Mouse (Mus musculus) small intestine, adult 2 months (tissue): ENCODE data around the gene Acp5. TPM values are rescaled to one million over a fixed set of nuclear protein-coding genes. Genes with fewer than 3 reads are reported as not detected.
A peak's percentile ranks its signal among the peaks of the same experiment; 100 is the strongest.

Experiments used
- H3K27ac ChIP-seq: fragments of 200-500 bp; 2 replicates; pipeline ENCODE4 v1.5.1; 2012; ENCODE audit warnings: low read depth, low read length, control low read depth, inconsistent platforms; ENCODE audit not compliant: insufficient read depth
- H3K27me3 ChIP-seq: fragments of 200-500 bp; 2 replicates; pipeline ENCODE4 v1.6.1; 2012; ENCODE audit warnings: mild to moderate bottlenecking, moderate library complexity, low read length, inconsistent platforms; ENCODE audit not compliant: control insufficient read depth, insufficient read depth
- H3K36me3 ChIP-seq: fragments of 200-500 bp; 2 replicates; pipeline ENCODE4 v1.6.1; 2012; ENCODE audit warnings: mild to moderate bottlenecking, low read length, control low read depth, inconsistent platforms; ENCODE audit not compliant: control insufficient read depth, insufficient read depth
- H3K4me1 ChIP-seq: fragments of 200-500 bp; 2 replicates; pipeline ENCODE4 v1.6.1; 2012; ENCODE audit warnings: low read length, inconsistent platforms, mixed read lengths; ENCODE audit not compliant: control insufficient read depth, insufficient read depth, insufficient read length
- H3K4me3 ChIP-seq: fragments of 200-500 bp; 2 replicates; pipeline ENCODE4 v1.5.1; 2012; ENCODE audit warnings: low read depth, mild to moderate bottlenecking, control low read depth, inconsistent platforms, low read length, moderate library complexity
- CTCF ChIP-seq: fragments of 200-500 bp; IDR thresholded peaks from 2 replicates; pipeline ENCODE4 v1.5.1; 2012; ENCODE audit warnings: low read depth, mild to moderate bottlenecking, control low read depth, inconsistent platforms, low read length, moderate library complexity, mixed read lengths; ENCODE audit not compliant: insufficient replicate concordance, insufficient read length; ENCODE audit errors: extremely low read depth
- POLR2A ChIP-seq: fragments of 200-500 bp; IDR thresholded peaks from 2 replicates; pipeline ENCODE4 v1.6.1; 2012; ENCODE audit warnings: low read depth, mild to moderate bottlenecking, control low read depth, inconsistent platforms, low read length, moderate library complexity
- WGBS: fragments of 180-500 bp; shearing (Covaris S2); methylation state at CpG from one replicate; pipeline ENCODE4 v1.1.7; 2018; 5-methylcytosine and 5-hydroxymethylcytosine counted together
- polyA plus RNA-seq: library from polyadenylated mRNA; depleted of rRNA; stranded (reverse); fragments of >200 nt; gene quantifications from 2 replicates; pipeline ENCODE4 v1.2.3, GENCODE M21; 2012; rRNA removed

Acp5 gene
- 128 and 203 TPM in 2 replicates for polyA plus RNA-seq

GRCm38 (mm10) chr9:22135644-22136390 is at the start of gene Acp5:
Acp5 (minus strand) TSS chr9:22135711.
- TF ChIP-seq CTCF (no peak), POLR2A (no peak)
- Histone ChIP-seq H3K4me3 (no peak within 1 kb of the TSS), H3K36me3 (no peaks in the 10 kb centered on the region), H3K27me3 (no peaks in the 10 kb centered on the region), H3K27ac (no peak within 1 kb of the TSS), H3K4me1 (peaks cover 27% of the 10 kb centered on the region)
- 45% methylated on average over 7 of the region's 7 CpGs for WGBS

DNA sequence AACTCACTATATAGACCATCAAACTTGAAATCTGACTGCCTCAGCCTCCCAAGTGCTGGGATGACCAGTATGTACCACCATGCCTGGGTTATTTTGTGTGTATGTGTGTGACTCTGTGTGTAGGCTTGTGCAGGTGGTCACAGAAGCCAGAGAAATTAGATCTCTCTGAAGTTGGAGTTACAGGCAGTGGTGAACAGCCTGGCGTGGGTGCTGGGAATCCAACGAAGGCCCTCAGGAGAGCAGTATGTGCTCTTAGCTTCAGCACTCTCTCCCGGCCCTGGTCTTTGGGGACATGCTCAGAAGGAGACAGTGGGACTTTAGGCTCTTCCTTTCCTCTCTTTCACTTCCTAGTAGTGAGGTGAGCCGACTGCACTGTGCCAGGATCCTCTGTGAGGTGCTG is 36.8 kb upstream of the Acp5 start:
- Histone ChIP-seq H3K4me1 (no peaks in the 10 kb centered on the region), H3K27me3 (no peaks in the 10 kb centered on the region), H3K36me3 (no peaks in the 10 kb centered on the region), H3K4me3 (no peak overlapping the region), H3K27ac (no peak overlapping the region)
- TF ChIP-seq CTCF, result no peak
- no peak for TF ChIP-seq POLR2A
- WGBS, result 91% methylated on average over 4 of the region's 4 CpGs

DNA sequence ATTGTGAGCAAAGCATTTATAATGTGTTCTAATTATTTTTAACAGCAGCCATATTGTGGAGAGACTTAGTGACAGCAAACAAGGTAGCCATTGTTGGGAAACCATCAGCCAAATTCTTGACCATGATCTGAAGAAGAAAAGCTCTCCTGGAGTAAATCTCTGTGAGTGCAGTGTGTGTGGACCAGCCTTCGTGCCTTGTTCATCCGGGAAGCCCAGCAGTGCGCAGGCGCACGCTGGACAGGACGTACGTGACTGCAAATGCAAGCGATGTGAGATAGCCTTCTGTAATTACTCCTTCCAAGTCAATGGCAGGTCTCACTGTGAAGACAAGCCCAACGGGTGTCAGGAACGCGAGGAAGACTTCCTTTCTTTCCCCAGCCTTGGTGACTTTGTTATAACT is 33.8 kb upstream of the Acp5 start:
- Histone ChIP-seq H3K4me1 (peaks cover 4% of the 10 kb centered on the region; the same call in 1 of the 2 replicates), H3K36me3 (no peaks in the 10 kb centered on the region), H3K4me3 (no peak overlapping the region), H3K27me3 (no peaks in the 10 kb centered on the region), H3K27ac (no peak overlapping the region)
- 95% methylated on average over 11 of the region's 11 CpGs for WGBS
- TF ChIP-seq POLR2A (no peak), CTCF (no peak)

DNA sequence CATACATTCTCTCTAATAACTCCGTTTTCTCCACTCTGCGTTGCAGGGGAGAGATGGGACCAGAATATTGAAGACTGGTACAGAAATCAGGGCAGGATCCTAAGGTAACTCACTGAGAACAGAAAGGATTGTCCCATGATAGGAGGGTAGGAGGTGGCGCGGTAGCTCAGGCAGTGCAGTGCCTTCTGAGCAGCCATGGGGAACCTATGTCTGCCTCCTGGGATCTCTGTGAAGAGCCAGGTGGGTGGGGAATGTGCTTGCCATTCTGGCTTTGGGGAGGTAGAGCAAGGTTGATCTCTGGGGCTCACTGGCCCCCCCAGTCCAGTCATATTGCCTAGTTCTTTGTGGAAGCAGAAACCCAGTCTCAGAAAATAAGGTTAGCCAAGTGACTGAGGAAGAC is 32.2 kb upstream of the Acp5 start:
- Histone ChIP-seq H3K27ac (no peak overlapping the region), H3K36me3 (no peaks in the 10 kb centered on the region), H3K4me3 (no peak overlapping the region), H3K4me1 (peaks cover 4% of the 10 kb centered on the region; the same call in 1 of the 2 replicates), H3K27me3 (no peaks in the 10 kb centered on the region)
- TF ChIP-seq POLR2A (no peak), CTCF (no peak)
- 97% methylated on average over 4 of the region's 4 CpGs for WGBS

- no peaks in the 10 kb centered on the region for H3K27me3 ChIP-seq
- no peaks in the 10 kb centered on the region for H3K36me3 ChIP-seq
- H3K4me1 ChIP-seq, result peaks cover 9% of the 10 kb centered on the region
- WGBS, result 90% methylated on average over 10 of the region's 10 CpGs
- TF ChIP-seq POLR2A (no peak), CTCF (no peak)
- H3K27ac ChIP-seq, result no peak overlapping the region
- H3K4me3 ChIP-seq, result no peak overlapping the region
Measured at GRCm38 (mm10) chr9:22166686-22167085, 31.2 kb upstream of the Acp5 start.

DNA sequence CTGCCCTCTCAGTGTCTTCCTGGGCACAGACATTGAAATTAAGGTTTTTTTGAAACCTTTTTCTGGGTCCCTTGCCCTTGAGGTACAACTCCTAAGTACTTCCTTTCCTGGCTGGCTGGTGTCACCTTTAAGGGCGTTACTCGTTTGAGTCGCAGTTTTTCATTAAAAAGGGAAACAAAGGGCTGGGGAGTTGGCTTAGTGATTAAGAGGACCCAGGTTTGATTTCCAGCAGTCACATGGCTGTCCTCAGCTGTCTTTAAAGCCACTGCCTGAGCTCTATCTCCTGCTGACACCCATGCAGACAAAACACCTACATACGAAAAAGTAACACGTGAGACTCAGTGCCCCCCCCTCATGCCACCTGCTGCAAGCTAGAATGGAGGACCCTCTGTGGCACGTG is 30.5 kb upstream of the Acp5 start:
- 73% methylated on average over 6 of the region's 6 CpGs for whole genome bisulfite sequencing
- TF ChIP-seq POLR2A, result no peak
- TF ChIP-seq CTCF, result no peak
- Histone ChIP-seq H3K4me3 (no peak overlapping the region), H3K27ac (no peak overlapping the region), H3K27me3 (no peaks in the 10 kb centered on the region), H3K36me3 (no peaks in the 10 kb centered on the region), H3K4me1 (peaks cover 14% of the 10 kb centered on the region)

- Histone ChIP-seq H3K27me3 (no peaks in the 10 kb centered on the region), H3K36me3 (no peaks in the 10 kb centered on the region), H3K4me3 (peak overlapping the region; percentile 79), H3K27ac (no peak overlapping the region), H3K4me1 (peaks cover 14% of the 10 kb centered on the region)
- TF ChIP-seq POLR2A (no peak), CTCF (no peak)
- WGBS, result 7% methylated on average over 53 of the region's 54 CpGs
Measured at GRCm38 (mm10) chr9:22164711-22165668, 29.5 kb upstream of the Acp5 start.
